Mouse (Mus musculus): ENCODE measurements around the gene Leng9. TPM values are rescaled to one million over a fixed set of nuclear protein-coding genes. Genes with fewer than 3 reads are reported as not detected.

Leng9 gene
- polyA plus RNA-seq, 1 experiment from 2014 or later = 4.0 TPM

DNA sequence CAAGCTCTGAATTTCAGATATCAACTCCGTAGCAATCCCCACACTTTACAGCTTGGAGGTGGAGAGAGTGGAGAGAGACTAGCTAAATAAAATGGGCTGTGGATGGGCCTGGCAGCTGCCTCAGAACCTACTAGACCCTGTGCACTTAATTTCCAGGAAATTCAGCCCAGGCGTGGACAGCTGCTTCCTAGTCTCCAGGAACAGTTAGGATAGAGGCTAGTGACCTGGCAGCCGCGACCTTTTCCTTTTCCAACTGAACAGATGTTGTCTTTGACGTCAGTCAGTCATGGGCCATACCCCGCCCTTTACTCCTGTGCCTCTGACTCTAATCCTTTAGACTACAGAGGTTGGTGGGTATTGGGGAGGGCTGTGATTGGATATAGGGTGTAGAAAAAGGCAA lies 21.3 kb downstream of the Leng9 start:
- Histone ChIP-seq H3K36me3 (peaks cover 58% of the 10 kb centered on the region), H3K27ac (no peak overlapping the region), H3K27me3 (replicated peaks) (no peaks in the 10 kb centered on the region), H3K9ac (no peak overlapping the region), H3K9me3 (no peaks in the 10 kb centered on the region), H3K4me1 (peaks cover 30% of the 10 kb centered on the region), H3K4me2 (replicated peaks) (no peak overlapping the region), H3K4me3 (no peak overlapping the region)
- ATAC-seq (ENCODE audit: low FRiP score, low read depth) = no peak
- 79% methylated on average over 6 of the region's 6 CpGs for WGBS

DNA sequence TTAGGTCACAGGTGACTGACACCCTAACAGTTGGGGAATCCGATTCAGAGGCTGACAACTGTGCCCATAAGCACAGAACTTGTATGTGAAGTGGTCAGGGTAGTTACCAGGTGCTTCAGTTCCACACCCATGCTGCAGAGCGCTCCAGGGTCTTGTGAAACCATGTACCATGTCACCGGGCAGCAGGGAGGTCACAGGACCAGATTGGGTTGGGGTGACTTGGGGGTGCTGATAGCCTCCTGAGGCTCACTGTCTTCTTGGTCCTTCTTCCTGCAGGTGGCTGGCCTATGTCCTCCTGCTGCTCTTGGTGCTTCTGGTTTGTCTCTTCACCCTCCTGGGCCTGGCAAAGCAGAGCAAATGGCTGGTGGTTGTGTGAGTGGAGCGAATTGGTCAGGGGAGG lies 22.3 kb downstream of the Leng9 start:
- no peak overlapping the region for H3K27ac ChIP-seq

DNA sequence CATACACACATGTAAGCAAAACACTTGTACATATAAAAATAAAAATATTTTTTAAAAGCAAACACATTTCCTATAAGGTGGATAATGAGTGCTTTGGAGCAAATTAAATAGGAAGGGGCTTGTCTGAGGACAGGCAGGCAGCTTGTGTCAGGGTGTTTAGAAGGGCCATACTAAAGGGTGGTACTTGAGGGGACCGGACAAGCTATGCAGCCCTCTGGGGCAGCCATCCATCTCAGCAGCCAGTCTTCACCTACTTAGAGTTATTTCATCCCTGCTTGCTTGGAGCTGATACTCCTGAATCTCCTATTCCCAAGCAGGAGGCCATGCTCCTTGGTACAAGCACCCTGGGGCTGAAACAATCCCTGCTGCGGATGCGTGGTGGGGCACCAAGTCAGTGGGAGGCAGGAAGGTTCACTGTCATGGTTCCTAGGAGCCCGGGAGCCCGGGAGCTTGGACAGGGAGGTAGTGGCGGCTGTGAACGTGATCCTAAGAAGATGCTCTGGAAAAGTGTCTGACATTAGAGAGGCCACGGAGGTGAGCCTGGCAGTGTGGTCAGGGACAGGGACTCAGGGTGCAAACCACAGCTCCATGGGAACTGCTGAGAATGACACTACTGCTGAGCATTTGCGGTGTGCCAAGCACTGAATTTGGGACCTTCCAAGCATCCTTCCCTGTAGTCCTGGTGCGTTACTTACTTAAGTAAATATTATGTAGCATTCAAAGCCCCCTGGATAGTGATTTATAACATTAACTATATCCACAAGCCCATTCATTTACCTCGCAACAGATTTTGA lies 23.0 kb downstream of the Leng9 start:
- Histone ChIP-seq H3K27ac (no peak overlapping the region), H3K4me3 (no peak overlapping the region), H3K36me3 (peaks cover 43% of the 10 kb centered on the region), H3K9ac (no peak overlapping the region), H3K9me3 (no peaks in the 10 kb centered on the region), H3K27me3 (replicated peaks) (no peaks in the 10 kb centered on the region), H3K4me2 (replicated peaks) (no peak overlapping the region), H3K4me1 (peaks cover 42% of the 10 kb centered on the region)
- ATAC-seq (ENCODE audit: low FRiP score, low read depth) = no peak
- WGBS = 87% methylated on average over 11 of the region's 11 CpGs

More for the DNA sequence above, 22.3 kb downstream of the Leng9 start:
- Histone ChIP-seq H3K36me3 (peaks cover 49% of the 10 kb centered on the region), H3K27me3 (replicated peaks) (no peaks in the 10 kb centered on the region), H3K9me3 (no peaks in the 10 kb centered on the region), H3K9ac (no peak overlapping the region), H3K4me3 (no peak overlapping the region), H3K4me2 (replicated peaks) (no peak overlapping the region), H3K4me1 (peaks cover 36% of the 10 kb centered on the region)
- ATAC-seq (ENCODE audit: low FRiP score, low read depth) = no peak
- 90% methylated on average over 4 of the region's 4 CpGs for WGBS

DNA sequence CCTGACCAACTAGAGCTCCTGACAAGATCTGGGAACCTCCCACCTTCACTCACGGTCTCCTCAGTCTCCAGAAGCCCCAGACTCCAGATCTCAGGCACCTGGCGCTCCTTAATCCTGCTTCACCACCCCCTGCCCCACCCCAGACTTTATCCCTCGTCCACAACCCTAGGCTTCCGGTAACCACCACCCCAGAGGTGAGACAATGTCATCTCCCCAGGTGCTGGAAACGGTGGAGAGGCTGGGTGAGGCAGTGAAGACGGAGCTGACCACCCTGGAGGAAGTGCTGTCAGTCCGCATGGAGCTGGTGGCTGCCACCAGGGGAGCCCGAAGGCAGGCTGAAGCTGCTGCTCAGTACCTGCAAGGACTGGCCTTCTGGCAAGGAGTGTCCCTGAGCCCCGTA lies 24.9 kb downstream of the Leng9 start:
- no peak for ATAC-seq (ENCODE audit: low FRiP score, low read depth)
- Histone ChIP-seq H3K9me3 (no peaks in the 10 kb centered on the region), H3K4me3 (no peak overlapping the region), H3K27ac (peak overlapping the region; percentile 72; the same call in 1 of the 2 replicates), H3K9ac (peak overlapping the region; percentile 41; the same call in 1 of the 2 replicates), H3K36me3 (peaks cover 38% of the 10 kb centered on the region), H3K4me2 (replicated peaks) (peak overlapping the region; percentile 68), H3K27me3 (replicated peaks) (no peaks in the 10 kb centered on the region), H3K4me1 (peaks cover 47% of the 10 kb centered on the region)
- 25% methylated on average over 9 of the region's 9 CpGs for WGBS

- no peak for ATAC-seq (ENCODE audit: low FRiP score, low read depth)
- Histone ChIP-seq H3K9ac (no peak overlapping the region), H3K27me3 (replicated peaks) (no peaks in the 10 kb centered on the region), H3K9me3 (no peaks in the 10 kb centered on the region), H3K4me2 (replicated peaks) (peak overlapping the region; percentile 68), H3K36me3 (peaks cover 36% of the 10 kb centered on the region), H3K27ac (peak overlapping the region; percentile 72), H3K4me1 (peaks cover 48% of the 10 kb centered on the region), H3K4me3 (no peak overlapping the region)
- WGBS = 10% methylated on average over 5 of the region's 5 CpGs
Observed at GRCm38 (mm10) chr7:4124856-4125255, 25.3 kb downstream of the Leng9 start.

GRCm38 (mm10) chr7:4124315-4124759 lies 25.8 kb downstream of the Leng9 start:
- peak; percentile 84 for ATAC-seq (ENCODE audit: low FRiP score, low read depth)
- Histone ChIP-seq H3K9ac (0 out of 2 replicates have a peak overlapping the region, but pooled peaks have one; percentile 18), H3K4me1 (peaks cover 51% of the 10 kb centered on the region), H3K27ac (peak overlapping the region; percentile 75), H3K27me3 (replicated peaks) (no peaks in the 10 kb centered on the region), H3K4me2 (replicated peaks) (peak overlapping the region; percentile 68), H3K4me3 (peak overlapping the region; percentile 16; the same call in 1 of the 2 replicates), H3K9me3 (no peaks in the 10 kb centered on the region), H3K36me3 (peaks cover 32% of the 10 kb centered on the region)
- under 1% methylated on average over 10 of the region's 10 CpGs for WGBS

GRCm38 (mm10) chr7:4123732-4124131 lies 26.4 kb downstream of the Leng9 start:
- Histone ChIP-seq H3K27me3 (replicated peaks) (no peaks in the 10 kb centered on the region), H3K9ac (0 out of 2 replicates have a peak overlapping the region, but pooled peaks have one; percentile 18), H3K27ac (peak overlapping the region; percentile 75), H3K4me2 (replicated peaks) (peak overlapping the region; percentile 68), H3K4me3 (0 out of 2 replicates have a peak overlapping the region, but pooled peaks have one; percentile 2), H3K9me3 (no peaks in the 10 kb centered on the region), H3K4me1 (peaks cover 55% of the 10 kb centered on the region), H3K36me3 (peaks cover 31% of the 10 kb centered on the region)
- 11% methylated on average over 1 of the region's 1 CpGs for WGBS
- peak; percentile 78 for ATAC-seq (ENCODE audit: low FRiP score, low read depth)

DNA sequence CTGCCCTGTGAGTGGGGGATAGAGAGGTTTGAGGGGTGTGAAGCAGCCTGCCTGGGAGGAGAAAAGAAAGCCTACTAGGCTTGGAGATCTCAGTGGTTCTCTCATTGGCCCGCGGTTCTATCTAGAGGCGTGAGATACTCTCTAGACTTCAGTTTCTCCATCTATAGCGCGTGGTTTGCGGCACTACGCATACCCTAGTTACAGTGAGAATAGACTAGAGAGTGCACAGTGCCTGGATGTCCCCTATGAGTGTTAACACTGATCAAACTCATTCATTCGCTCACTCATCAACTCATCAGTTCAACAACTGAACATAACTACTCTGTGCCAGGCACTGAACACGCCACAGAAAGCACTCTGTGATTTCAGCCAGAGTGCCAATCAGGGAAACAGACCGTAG lies 27.4 kb downstream of the Leng9 start:
- Histone ChIP-seq H3K4me3 (no peak overlapping the region; the same call in 1 of the 2 replicates), H3K9ac (peak overlapping the region; percentile 36; the same call in 1 of the 2 replicates), H3K27ac (peak overlapping the region; percentile 75), H3K27me3 (replicated peaks) (no peaks in the 10 kb centered on the region), H3K36me3 (peaks cover 21% of the 10 kb centered on the region), H3K9me3 (no peaks in the 10 kb centered on the region), H3K4me2 (replicated peaks) (peak overlapping the region; percentile 68), H3K4me1 (peaks cover 55% of the 10 kb centered on the region)
- WGBS = 82% methylated on average over 10 of the region's 10 CpGs
- ATAC-seq (ENCODE audit: low FRiP score, low read depth) = no peak

GRCm38 (mm10) chr7:4122076-4122768 lies 28.0 kb downstream of the Leng9 start:
- no peak for ATAC-seq (ENCODE audit: low FRiP score, low read depth)
- no peaks in the 10 kb centered on the region for H3K9me3 ChIP-seq
- H3K9ac ChIP-seq = peak overlapping the region; percentile 36
- H3K4me2 ChIP-seq (replicated peaks) = peak overlapping the region; percentile 68
- H3K36me3 ChIP-seq = peaks cover 16% of the 10 kb centered on the region
- H3K4me3 ChIP-seq = peak overlapping the region; percentile 16; the same call in 1 of the 2 replicates
- WGBS = 47% methylated on average over 11 of the region's 11 CpGs
- peak overlapping the region; percentile 47 for H3K27ac ChIP-seq
- no peaks in the 10 kb centered on the region for H3K27me3 ChIP-seq (replicated peaks)
- peaks cover 55% of the 10 kb centered on the region for H3K4me1 ChIP-seq

DNA sequence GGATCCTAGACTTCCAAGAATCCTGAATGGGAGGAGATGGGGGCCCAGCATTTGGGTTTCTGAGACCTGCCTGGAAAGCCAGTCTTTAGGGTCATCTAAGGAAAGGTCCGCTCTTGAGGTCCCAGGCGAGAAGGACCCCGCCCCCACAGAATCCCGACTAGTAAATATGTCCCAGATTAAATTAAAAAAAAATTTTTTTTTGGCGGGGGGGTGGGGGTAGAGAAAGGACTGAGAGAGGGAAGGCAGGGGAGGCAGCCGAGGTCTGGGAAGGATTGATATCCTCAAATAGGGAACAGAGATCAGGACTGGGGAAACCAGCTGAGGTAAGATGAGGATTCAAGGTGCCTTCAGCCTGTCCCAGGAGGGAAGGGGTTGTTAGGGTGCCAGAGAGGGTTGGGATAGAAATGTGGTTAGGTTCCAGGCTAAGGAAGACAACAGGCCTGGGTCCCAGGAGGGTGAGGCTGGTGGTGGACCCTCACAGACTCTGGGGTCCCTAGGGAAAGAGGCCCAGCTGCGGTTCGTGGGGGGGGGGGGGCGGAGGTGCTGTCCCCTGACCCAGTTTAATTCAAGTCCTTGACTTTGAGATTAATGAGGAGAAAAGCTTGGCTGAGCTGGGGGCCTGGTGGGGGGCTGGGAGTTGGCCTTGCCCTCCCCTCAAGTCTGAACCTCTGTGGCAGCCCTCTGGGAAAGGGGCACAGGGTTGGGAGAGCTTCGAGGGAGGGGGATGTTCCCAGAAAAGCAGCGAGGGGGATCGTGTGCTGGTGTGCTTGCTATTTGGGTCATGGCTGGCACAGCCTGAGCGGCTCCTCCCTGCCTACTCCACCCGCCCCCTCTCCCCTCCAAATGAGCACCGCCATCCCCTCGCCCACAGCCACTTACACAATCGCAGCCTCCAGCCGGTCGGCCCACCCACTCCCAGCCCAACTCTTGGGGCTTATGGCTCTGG lies 29.9 kb downstream of the Leng9 start:
- WGBS = 10% methylated on average over 19 of the region's 19 CpGs

DNA sequence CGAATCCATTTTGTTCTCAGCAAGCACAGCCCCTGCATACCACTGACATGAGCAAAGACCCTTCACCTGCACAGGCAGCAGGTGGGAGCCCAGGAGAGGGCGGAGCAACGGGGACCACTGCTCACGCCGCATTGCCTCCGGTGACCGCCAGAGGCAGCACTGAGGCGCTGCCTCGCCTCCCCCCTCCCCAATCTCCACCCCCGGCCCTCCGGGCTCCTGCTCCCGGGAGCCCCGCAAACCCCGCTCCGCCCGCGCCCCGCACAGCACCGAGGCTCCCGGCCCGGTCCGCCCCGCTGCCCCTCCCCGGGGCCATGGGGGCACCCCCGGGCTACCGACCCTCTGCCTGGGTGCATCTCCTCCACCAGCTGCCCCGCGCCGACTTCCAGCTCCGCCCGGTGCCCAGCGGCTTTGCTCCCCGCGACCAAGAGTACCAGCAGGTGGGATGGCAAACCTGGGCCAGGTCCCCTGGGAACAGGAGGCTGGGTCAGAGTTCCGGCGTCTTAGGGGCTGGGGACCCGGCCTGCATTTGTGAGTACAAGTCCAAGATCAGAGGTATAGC lies 30.8 kb downstream of the Leng9 start, which contains the start of gene Ttyh1:
Gene Ttyh1, plus strand, starts transcription at position 65 of the 559 bp plus-strand sequence.
- Histone ChIP-seq H3K4me1 (peaks cover 43% of the 10 kb centered on the region), H3K27ac (peak within 1 kb of the TSS; percentile 57; the same call in 1 of the 2 replicates), H3K9me3 (no peaks in the 10 kb centered on the region), H3K9ac (peak within 1 kb of the TSS; percentile 81), H3K4me2 (replicated peaks) (peak within 1 kb of the TSS; percentile 68), H3K4me3 (peak within 1 kb of the TSS; percentile 62), H3K36me3 (no peaks in the 10 kb centered on the region), H3K27me3 (replicated peaks) (no peaks in the 10 kb centered on the region)
- ATAC-seq (ENCODE audit: low FRiP score, low read depth) = no peak
- WGBS = under 1% methylated on average over 37 of the region's 37 CpGs

More for the DNA sequence above, 29.9 kb downstream of the Leng9 start:
- peak overlapping the region; percentile 57 for H3K27ac ChIP-seq
- H3K36me3 ChIP-seq = no peaks in the 10 kb centered on the region
- ATAC-seq (ENCODE audit: low FRiP score, low read depth) = 0 out of 2 replicates have a peak, but pooled peaks have one; percentile 0
- peak overlapping the region; percentile 68 for H3K4me2 ChIP-seq (replicated peaks)
- H3K27me3 ChIP-seq (replicated peaks) = no peaks in the 10 kb centered on the region
- no peaks in the 10 kb centered on the region for H3K9me3 ChIP-seq
- peaks cover 51% of the 10 kb centered on the region for H3K4me1 ChIP-seq
- peak overlapping the region; percentile 81 for H3K9ac ChIP-seq
- peak overlapping the region; percentile 62 for H3K4me3 ChIP-seq
